Mouse (Mus musculus) lung, embryonic 14.5 days (tissue): Measurements from ENCODE around the gene Wwox. TPM values are rescaled to one million over a fixed set of nuclear protein-coding genes. Genes with fewer than 3 reads are reported as not detected.
A peak's percentile ranks its signal among the peaks of the same experiment; 100 is the strongest.

Source experiments
- ATAC-seq: fragments of 200-750 bp; cut with Nextera tagmentation; 2 replicates; pipeline ENCODE4 v1.8.0; 2017; ENCODE audit warnings: mild to moderate bottlenecking, moderate TSS enrichment, moderate library complexity; ENCODE audit not compliant: insufficient read depth
- DNase-seq: peaks from one replicate; pipeline ENCODE4 v3.0.0-alpha.2; 2015
- H3K27ac ChIP-seq: fragments of 300-500 bp; sonication (generic); 2 replicates; pipeline ENCODE4 v1.5.1; 2014; ENCODE audit warnings: low read depth, mild to moderate bottlenecking, moderate library complexity
- H3K27me3 ChIP-seq: fragments of 300-500 bp; sonication (generic); 2 replicates; pipeline ENCODE4 v1.6.1; 2014; ENCODE audit warnings: low read length, control low read depth; ENCODE audit not compliant: insufficient read depth
- H3K36me3 ChIP-seq: fragments of 300-500 bp; sonication (generic); 2 replicates; pipeline ENCODE4 v1.6.1; 2014; ENCODE audit warnings: control low read depth; ENCODE audit not compliant: insufficient read depth
- H3K4me1 ChIP-seq: fragments of 300-500 bp; sonication (generic); 2 replicates; pipeline ENCODE4 v1.6.1; 2014; ENCODE audit warnings: antibody characterized with exemption, control low read depth; ENCODE audit not compliant: insufficient read depth
- H3K4me2 ChIP-seq: fragments of 300-500 bp; sonication (generic); 2 replicates; pipeline ENCODE4 v1.6.1; 2014; ENCODE audit warnings: mild to moderate bottlenecking
- H3K4me3 ChIP-seq: fragments of 300-500 bp; sonication (generic); 2 replicates; pipeline ENCODE4 v1.5.1; 2014; ENCODE audit warnings: low read depth, low read length
- H3K9ac ChIP-seq: fragments of 300-500 bp; sonication (generic); 2 replicates; pipeline ENCODE4 v1.6.1; 2014
- H3K9me3 ChIP-seq: fragments of 300-500 bp; sonication (generic); 2 replicates; pipeline ENCODE4 v1.6.1; 2016; ENCODE audit warnings: low read depth, low read length, control low read depth
- CTCF ChIP-seq: IDR thresholded peaks from 2 replicates; pipeline ENCODE4 v1.5.1; 2016; ENCODE audit warnings: antibody characterized with exemption, low read depth
- WGBS: fragments of 180-500 bp; shearing (Covaris S2); extraction: QIAGEN DNeasy Blood & Tissue Kit; methylation state at CpG from one replicate; pipeline ENCODE4 v1.1.7; 2014; 5-methylcytosine and 5-hydroxymethylcytosine counted together
- polyA plus RNA-seq: library from polyadenylated mRNA; unstranded; fragments of >200 nt; fragmentation: Nextera tagmentation; extraction: Ambion mirVana; gene quantifications from 2 replicates; pipeline ENCODE4 v1.2.1, GENCODE M21; 2014

The Wwox gene
- polyA plus RNA-seq, 1 experiment from 2014 or later: 16.1 TPM

DNA sequence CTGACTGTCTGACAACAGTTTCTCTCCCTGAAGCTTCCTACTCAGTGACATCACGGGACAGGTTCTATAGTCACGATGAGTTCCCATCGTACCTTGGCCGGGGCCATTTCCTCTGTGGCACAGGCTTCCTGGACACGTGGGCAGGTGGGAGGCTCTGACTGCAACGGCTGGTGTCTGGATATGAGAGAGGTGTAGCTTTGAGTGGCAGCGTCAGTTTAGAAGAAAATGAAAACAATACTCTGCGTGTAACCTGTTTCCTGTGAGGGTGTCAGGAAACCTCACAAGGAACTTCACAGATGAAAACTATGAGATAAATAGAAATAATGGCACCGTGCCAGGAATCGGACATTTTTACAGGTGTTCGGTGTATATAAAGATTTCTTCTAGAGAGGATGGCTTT lies 750.4 kb downstream of the Wwox start:
- H3K4me2 ChIP-seq: no peak overlapping the region
- H3K9ac ChIP-seq: no peak overlapping the region
- DNase-seq (peak; percentile 17), ATAC-seq (no peak)
- no peaks in the 10 kb centered on the region for H3K9me3 ChIP-seq
- no peak for TF ChIP-seq CTCF
- H3K27me3 ChIP-seq: no peaks in the 10 kb centered on the region
- whole genome bisulfite sequencing: 59% methylated on average over 11 of the region's 11 CpGs
- H3K4me1 ChIP-seq: 0 out of 2 replicates have a peak, but pooled peaks cover 8% of the 10 kb centered on the region
- H3K4me3 ChIP-seq: no peak overlapping the region
- H3K27ac ChIP-seq: no peak overlapping the region
- no peaks in the 10 kb centered on the region for H3K36me3 ChIP-seq

GRCm38 (mm10) chr8:115193767-115194166 lies 754.3 kb downstream of the Wwox start:
- no peak overlapping the region for H3K4me3 ChIP-seq
- H3K27me3 ChIP-seq: 0 out of 2 replicates have a peak, but pooled peaks cover 3% of the 10 kb centered on the region
- DNase-seq (no peak), ATAC-seq (no peak)
- no peaks in the 10 kb centered on the region for H3K9me3 ChIP-seq
- no peak overlapping the region for H3K4me2 ChIP-seq
- no peak overlapping the region for H3K9ac ChIP-seq
- TF ChIP-seq CTCF: no peak
- H3K36me3 ChIP-seq: no peaks in the 10 kb centered on the region
- 64% methylated on average over 2 of the region's 2 CpGs for WGBS
- no peaks in the 10 kb centered on the region for H3K4me1 ChIP-seq
- H3K27ac ChIP-seq: no peak overlapping the region

GRCm38 (mm10) chr8:115195334-115195733 lies 755.9 kb downstream of the Wwox start:
- 90% methylated on average over 10 of the region's 10 CpGs for WGBS
- Histone ChIP-seq H3K4me2 (no peak overlapping the region), H3K4me3 (no peak overlapping the region), H3K4me1 (peaks cover 3% of the 10 kb centered on the region; the same call in 1 of the 2 replicates), H3K9me3 (no peaks in the 10 kb centered on the region), H3K36me3 (no peaks in the 10 kb centered on the region), H3K27ac (no peak overlapping the region), H3K9ac (no peak overlapping the region), H3K27me3 (peaks cover 8% of the 10 kb centered on the region; the same call in 1 of the 2 replicates)
- no peak for TF ChIP-seq CTCF
- ATAC-seq: no peak
- DNase-seq: no peak

GRCm38 (mm10) chr8:115196859-115197258 lies 757.4 kb downstream of the Wwox start:
- TF ChIP-seq CTCF: no peak
- Histone ChIP-seq H3K4me1 (peaks cover 3% of the 10 kb centered on the region; the same call in 1 of the 2 replicates), H3K9me3 (no peaks in the 10 kb centered on the region), H3K27me3 (peaks cover 8% of the 10 kb centered on the region; the same call in 1 of the 2 replicates), H3K4me2 (no peak overlapping the region), H3K4me3 (no peak overlapping the region), H3K36me3 (no peaks in the 10 kb centered on the region), H3K9ac (no peak overlapping the region), H3K27ac (no peak overlapping the region)
- DNase-seq (peak; percentile 80), ATAC-seq (peak; percentile 70; the same call in 1 of the 2 replicates)
- 63% methylated on average over 2 of the region's 2 CpGs for WGBS

DNA sequence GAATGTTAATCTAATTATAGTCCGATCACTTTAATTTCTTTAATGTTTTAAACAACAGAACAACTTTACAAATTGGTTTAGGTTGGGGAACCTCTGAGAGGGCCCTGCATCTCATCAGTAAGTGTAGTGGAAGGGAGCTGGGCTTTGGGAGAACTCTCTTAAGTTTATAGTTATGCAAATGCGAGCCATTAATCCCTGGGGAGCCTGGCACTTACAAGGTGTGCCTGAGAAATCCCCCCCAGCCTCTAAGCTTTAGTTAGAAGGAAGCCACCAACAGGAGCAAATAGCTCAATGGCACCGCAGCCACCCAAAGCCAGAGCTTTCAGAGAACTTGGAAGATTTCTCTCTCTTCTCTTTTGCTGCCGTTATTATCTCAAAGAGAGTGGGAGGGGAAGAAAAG lies 759.7 kb downstream of the Wwox start:
- no peak overlapping the region for H3K9ac ChIP-seq
- ATAC-seq (no peak), DNase-seq (no peak)
- H3K9me3 ChIP-seq: no peaks in the 10 kb centered on the region
- no peak for TF ChIP-seq CTCF
- H3K27ac ChIP-seq: no peak overlapping the region
- H3K27me3 ChIP-seq: peaks cover 8% of the 10 kb centered on the region; the same call in 1 of the 2 replicates
- no peaks in the 10 kb centered on the region for H3K36me3 ChIP-seq
- peak overlapping the region; percentile 27; the same call in 1 of the 2 replicates for H3K4me2 ChIP-seq
- H3K4me3 ChIP-seq: no peak overlapping the region
- peaks cover 3% of the 10 kb centered on the region; the same call in 1 of the 2 replicates for H3K4me1 ChIP-seq
- WGBS: 45% methylated on average over 3 of the region's 4 CpGs

DNA sequence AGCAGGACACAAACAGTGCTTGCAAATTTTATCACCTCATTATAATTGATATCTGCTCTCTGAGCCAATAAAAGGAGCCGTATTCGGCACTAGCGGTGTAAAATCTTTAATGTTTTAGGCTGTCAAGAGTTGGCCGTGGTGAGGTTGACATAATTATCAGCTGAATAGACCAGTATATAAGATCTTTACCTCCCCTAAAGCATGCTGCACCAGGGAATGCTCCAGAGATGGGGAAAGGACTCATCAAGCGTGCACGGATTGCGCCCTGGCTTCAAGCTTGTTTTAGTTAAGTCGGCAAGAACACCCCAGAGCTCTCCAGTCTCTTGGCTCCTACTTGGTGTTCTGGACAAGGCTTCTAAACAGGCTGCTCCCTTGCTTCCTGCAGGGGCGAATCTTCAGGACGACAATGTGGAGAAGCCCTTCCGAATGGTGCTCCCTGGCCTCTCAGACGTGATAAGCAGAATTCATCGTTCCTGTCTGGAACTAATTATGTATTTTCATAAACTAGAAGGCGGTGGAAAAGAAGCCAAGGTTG lies 760.2 kb downstream of the Wwox start:
- no peak overlapping the region for H3K27ac ChIP-seq
- TF ChIP-seq CTCF: no peak
- 22% methylated on average over 14 of the region's 14 CpGs for WGBS
- H3K36me3 ChIP-seq: no peaks in the 10 kb centered on the region
- H3K9ac ChIP-seq: no peak overlapping the region
- H3K4me2 ChIP-seq: peak overlapping the region; percentile 27; the same call in 1 of the 2 replicates
- H3K4me1 ChIP-seq: peaks cover 3% of the 10 kb centered on the region; the same call in 1 of the 2 replicates
- peaks cover 8% of the 10 kb centered on the region; the same call in 1 of the 2 replicates for H3K27me3 ChIP-seq
- H3K9me3 ChIP-seq: no peaks in the 10 kb centered on the region
- no peak for ATAC-seq
- no peak overlapping the region for H3K4me3 ChIP-seq
- peak; percentile 67 for DNase-seq

GRCm38 (mm10) chr8:115201726-115202125 lies 762.3 kb downstream of the Wwox start:
- DNase-seq (no peak), ATAC-seq (no peak)
- Histone ChIP-seq H3K4me3 (no peak overlapping the region), H3K4me2 (no peak overlapping the region), H3K36me3 (no peaks in the 10 kb centered on the region), H3K27ac (no peak overlapping the region), H3K9ac (no peak overlapping the region), H3K4me1 (peaks cover 3% of the 10 kb centered on the region; the same call in 1 of the 2 replicates), H3K27me3 (peaks cover 8% of the 10 kb centered on the region; the same call in 1 of the 2 replicates), H3K9me3 (no peaks in the 10 kb centered on the region)
- TF ChIP-seq CTCF: no peak
- 69% methylated on average over 7 of the region's 7 CpGs for WGBS
